Mouse (Mus musculus): ENCODE results near the gene Ptpre.
"Not testable (repeated sequence)": the region's sequence is repeated elsewhere in the genome, so short reads cannot be mapped to it uniquely, and the experiment has no call there.

The Ptpre gene

GRCm38 (mm10) chr7:135537341-135537901 is at the start of gene Ptpre:
Ptpre (plus strand) TSS chr7:135537481.
- no peak for DNase-seq (ENCODE audit: low spot score)

GRCm38 (mm10) chr7:135488214-135488810 is 49.0 kb upstream of the Ptpre start:
- DNase-seq (ENCODE audit: low spot score): peak; percentile 19

- DNase-seq (ENCODE audit: low spot score): no peak
Measured at GRCm38 (mm10) chr7:135489724-135490499, 47.4 kb upstream of the Ptpre start.

- no peak for DNase-seq (ENCODE audit: low spot score)
Measured at GRCm38 (mm10) chr7:135490500-135490886, 46.8 kb upstream of the Ptpre start.

- DNase-seq (ENCODE audit: low spot score): peak; percentile 16
Measured at GRCm38 (mm10) chr7:135495303-135495702, 42.0 kb upstream of the Ptpre start.

GRCm38 (mm10) chr7:135498565-135499186 is 38.6 kb upstream of the Ptpre start:
- no peak for DNase-seq (ENCODE audit: low spot score)

- DNase-seq (ENCODE audit: low spot score): no peak
Measured at GRCm38 (mm10) chr7:135499403-135499802, 37.9 kb upstream of the Ptpre start.

- DNase-seq (ENCODE audit: low spot score): not testable (repeated sequence)
Measured at GRCm38 (mm10) chr7:135506506-135506905, 30.8 kb upstream of the Ptpre start.

- no peak for DNase-seq (ENCODE audit: low spot score)
Measured at GRCm38 (mm10) chr7:135508602-135509001, 28.7 kb upstream of the Ptpre start.

- DNase-seq (ENCODE audit: low spot score): no peak
Measured at GRCm38 (mm10) chr7:135509272-135509671, 28.0 kb upstream of the Ptpre start.

GRCm38 (mm10) chr7:135510431-135510830 is 26.9 kb upstream of the Ptpre start:
- DNase-seq (ENCODE audit: low spot score): no peak

GRCm38 (mm10) chr7:135511723-135512122 is 25.6 kb upstream of the Ptpre start:
- DNase-seq (ENCODE audit: low spot score): no peak

- DNase-seq (ENCODE audit: low spot score): no peak
Measured at GRCm38 (mm10) chr7:135517191-135517590, 20.1 kb upstream of the Ptpre start.

- no peak for DNase-seq (ENCODE audit: low spot score)
Measured at GRCm38 (mm10) chr7:135520241-135520640, 17.0 kb upstream of the Ptpre start.

GRCm38 (mm10) chr7:135521755-135522512 is 15.3 kb upstream of the Ptpre start:
- no peak for DNase-seq (ENCODE audit: low spot score)

GRCm38 (mm10) chr7:135523981-135524380 is 13.3 kb upstream of the Ptpre start:
- DNase-seq (ENCODE audit: low spot score): no peak

GRCm38 (mm10) chr7:135524424-135524967 is 12.8 kb upstream of the Ptpre start:
- DNase-seq (ENCODE audit: low spot score): no peak

- DNase-seq (ENCODE audit: low spot score): no peak
Measured at GRCm38 (mm10) chr7:135526574-135527152, 10.6 kb upstream of the Ptpre start.

GRCm38 (mm10) chr7:135527169-135527568 is 10.1 kb upstream of the Ptpre start:
- no peak for DNase-seq (ENCODE audit: low spot score)

GRCm38 (mm10) chr7:135528515-135528914 is 8.8 kb upstream of the Ptpre start, which contains the start of gene Clrn3:
Clrn3 (minus strand) TSS chr7:135528654.
- DNase-seq (ENCODE audit: low spot score): no peak

GRCm38 (mm10) chr7:135529068-135529467 is 8.2 kb upstream of the Ptpre start:
- DNase-seq (ENCODE audit: low spot score): no peak
